Mouse (Mus musculus): ENCODE results near the gene Wnt5b. TPM values are rescaled to one million over a fixed set of nuclear protein-coding genes. Genes with fewer than 3 reads are reported as not detected.

The Wnt5b gene
- total and polyA plus RNA-seq, 3 experiments = 0.04 TPM; not detected in 2

DNA sequence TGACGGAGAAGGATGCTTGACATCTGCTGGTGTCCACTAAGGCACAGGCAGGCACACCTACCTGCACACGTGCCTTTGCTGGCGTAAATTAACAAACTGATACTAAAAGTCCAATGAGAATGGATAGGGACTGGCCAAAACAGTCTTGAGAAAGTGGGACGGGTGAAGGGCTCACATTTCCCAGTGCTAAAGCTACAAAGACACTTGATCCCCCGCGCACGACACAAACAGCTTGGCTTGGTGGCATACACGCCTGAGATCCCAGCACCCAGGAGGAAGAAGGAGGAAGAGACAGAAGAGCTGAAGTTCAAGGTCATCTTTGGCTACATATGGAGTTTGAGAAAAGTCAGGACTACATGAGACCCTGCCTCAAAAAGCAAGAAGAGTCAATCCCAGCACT, 137.6 kb downstream of the Wnt5b start:
- Histone ChIP-seq H3K9me3 (replicated peaks; ENCODE audit: insufficient read depth, low read length) (no peaks in the 10 kb centered on the region), H3K79me2 (ENCODE audit: control insufficient read depth, insufficient read depth, low read length, poor library complexity) (no peaks in the 10 kb centered on the region), H3K27ac (ENCODE audit: control insufficient read depth, low read depth, low read length) (no peak overlapping the region), H3K36me3 (ENCODE audit: control insufficient read depth in 1 of 2, insufficient read depth in 2 of 2, low read length in 2 of 2) (peaks cover 0 to 8% of the 10 kb centered on the region in 2 experiments; a peak in 2 of 4 replicates), H3K4me1 (ENCODE audit: control insufficient read depth in 1 of 2, insufficient read depth in 2 of 2, low read length in 2 of 2) (peaks cover 2 to 14% of the 10 kb centered on the region in 2 experiments; a peak in 3 of 4 replicates), H3K4me3 (ENCODE audit: control insufficient read depth in 1 of 2, insufficient read depth in 1 of 2, low read depth in 2 of 2, low read length in 2 of 2) (no peak overlapping the region), H3K27me3 (ENCODE audit: control insufficient read depth in 1 of 2, insufficient read depth in 2 of 2, low read length in 2 of 2) (no peaks in the 10 kb centered on the region; a peak in 1 of 4 replicates), H3K9ac (ENCODE audit: control insufficient read depth, low read depth, low read length, poor library complexity, severe bottlenecking) (no peak overlapping the region)
- DNase-seq (ENCODE audit: low read depth, low spot score) = no peak
- no peak for TF ChIP-seq MAFK (IDR thresholded peaks at IDR 0.05; ENCODE audit: borderline replicate concordance, low read depth, low read length)
- TF ChIP-seq HCFC1 (IDR thresholded peaks at IDR 0.05; ENCODE audit: low read depth, low read length) = no peak
- no peak for TF ChIP-seq TAL1 (IDR thresholded peaks at IDR 0.05; ENCODE audit: low read length)
- TF ChIP-seq KAT2A (conservative IDR thresholded peaks at IDR 0.05; ENCODE audit: low read depth, low read length) = no peak
- no peak for TF ChIP-seq POLR2AphosphoS5 (IDR thresholded peaks at IDR 0.05; ENCODE audit: borderline replicate concordance, low read depth, low read length)
- TF ChIP-seq CHD1 (IDR thresholded peaks at IDR 0.05; ENCODE audit: low read depth, low read length) = no peak
- no peak for TF ChIP-seq GABPA (IDR thresholded peaks at IDR 0.05; ENCODE audit: low read depth, low read length)

DNA sequence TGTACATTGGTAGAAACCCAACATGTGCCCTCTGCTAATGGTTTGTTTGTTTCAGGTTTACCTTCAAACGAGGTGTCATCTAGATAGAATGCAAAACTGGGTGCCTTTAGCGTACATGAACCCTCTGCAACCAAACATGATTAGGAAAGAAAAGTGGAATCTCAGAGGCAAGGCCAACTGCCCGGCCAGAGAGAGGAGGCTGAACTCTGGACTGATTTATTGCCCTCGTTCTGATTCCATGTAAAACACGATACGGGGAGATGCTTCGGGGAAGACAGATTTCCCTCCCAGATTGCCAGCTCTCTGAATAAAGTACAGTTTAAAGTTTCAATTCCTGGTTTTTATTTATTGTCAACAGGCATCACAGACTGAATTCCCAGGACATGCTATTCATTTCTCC, 138.8 kb downstream of the Wnt5b start:
- Histone ChIP-seq H3K27ac (ENCODE audit: control insufficient read depth, low read depth, low read length) (no peak overlapping the region), H3K79me2 (ENCODE audit: control insufficient read depth, insufficient read depth, low read length, poor library complexity) (no peaks in the 10 kb centered on the region), H3K27me3 (ENCODE audit: control insufficient read depth in 1 of 2, insufficient read depth in 2 of 2, low read length in 2 of 2) (no peaks in the 10 kb centered on the region), H3K4me3 (ENCODE audit: control insufficient read depth in 1 of 2, insufficient read depth in 1 of 2, low read depth in 2 of 2, low read length in 2 of 2) (no peak overlapping the region), H3K4me1 (ENCODE audit: control insufficient read depth in 1 of 2, insufficient read depth in 2 of 2, low read length in 2 of 2) (peaks cover 2 to 14% of the 10 kb centered on the region in 2 experiments; a peak in 3 of 4 replicates), H3K36me3 (ENCODE audit: control insufficient read depth in 1 of 2, insufficient read depth in 2 of 2, low read length in 2 of 2) (peaks cover 0 to 8% of the 10 kb centered on the region in 2 experiments; a peak in 2 of 4 replicates), H3K9me3 (replicated peaks; ENCODE audit: insufficient read depth, low read length) (no peaks in the 10 kb centered on the region), H3K9ac (ENCODE audit: control insufficient read depth, low read depth, low read length, poor library complexity, severe bottlenecking) (no peak overlapping the region)
- DNase-seq (ENCODE audit: low read depth, low spot score) = no peak
- TF ChIP-seq ETS1 (IDR thresholded peaks at IDR 0.05; ENCODE audit: low read depth, low read length) (no peak), SMC3 (IDR thresholded peaks at IDR 0.05; ENCODE audit: low read depth, low read length) (no peak), RCOR1 (IDR thresholded peaks at IDR 0.05; ENCODE audit: low read depth, low read length) (no peak), POLR2AphosphoS2 (IDR thresholded peaks at IDR 0.05; ENCODE audit: low read length) (no peak), TCF12 (IDR thresholded peaks at IDR 0.05; ENCODE audit: low read depth, low read length) (no peak), KAT2A (conservative IDR thresholded peaks at IDR 0.05; ENCODE audit: low read depth, low read length) (no peak), ZNF384 (IDR thresholded peaks at IDR 0.05; ENCODE audit: low read depth, low read length) (no peak), HCFC1 (IDR thresholded peaks at IDR 0.05; ENCODE audit: low read depth, low read length) (no peak), MEF2A (IDR thresholded peaks at IDR 0.05; ENCODE audit: extremely low read depth, insufficient replicate concordance, low read depth, low read length, poor library complexity, severe bottlenecking) (no peak), NRF1 (IDR thresholded peaks at IDR 0.05; ENCODE audit: insufficient read depth, low read depth, low read length, poor library complexity, severe bottlenecking) (no peak)
